Mouse (Mus musculus): Measurements from ENCODE around the gene Atg10. TPM values are rescaled to one million over a fixed set of nuclear protein-coding genes. Genes with fewer than 3 reads are reported as not detected.
"Not testable (repeated sequence)": the region's sequence is repeated elsewhere in the genome, so short reads cannot be mapped to it uniquely, and the experiment has no call there.

The Atg10 gene
- polyA plus RNA-seq, 1 experiment from 2014 or later, result 4.8 TPM

DNA sequence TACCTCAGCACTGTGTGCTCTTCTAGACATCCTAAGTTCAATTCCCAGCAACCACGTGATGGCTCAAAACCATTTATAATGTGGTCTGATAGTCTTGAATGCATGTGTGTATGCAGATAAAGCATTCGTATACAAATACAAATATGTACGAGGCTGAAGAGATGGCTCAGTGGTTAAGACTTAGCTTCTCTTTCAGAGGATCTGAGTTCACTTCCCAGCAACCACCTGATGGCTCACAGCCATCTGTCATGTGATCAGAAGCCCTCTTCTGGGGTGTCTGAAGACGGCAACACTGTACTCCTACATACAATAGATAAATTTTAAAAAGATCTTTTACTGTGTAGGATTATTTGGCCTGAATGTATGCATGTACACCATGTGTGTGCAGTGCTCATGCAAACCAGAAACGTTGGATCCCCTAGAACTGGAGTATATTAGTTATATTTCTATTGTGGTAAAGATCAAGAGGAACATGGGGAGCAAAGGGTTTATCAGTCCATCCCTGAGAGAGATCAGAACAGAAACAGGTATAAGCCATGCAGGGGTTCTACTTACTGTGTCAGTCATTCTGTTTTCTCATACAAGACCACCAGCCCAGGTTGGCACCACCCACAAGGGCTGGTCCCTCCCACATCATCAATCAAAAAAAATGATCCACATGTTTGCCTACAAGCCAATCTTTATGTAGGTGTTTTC lies 296.7 kb downstream of the Atg10 start:
- H3K27ac ChIP-seq (ENCODE audit: low read depth), result no peak overlapping the region
- no peak for ATAC-seq

DNA sequence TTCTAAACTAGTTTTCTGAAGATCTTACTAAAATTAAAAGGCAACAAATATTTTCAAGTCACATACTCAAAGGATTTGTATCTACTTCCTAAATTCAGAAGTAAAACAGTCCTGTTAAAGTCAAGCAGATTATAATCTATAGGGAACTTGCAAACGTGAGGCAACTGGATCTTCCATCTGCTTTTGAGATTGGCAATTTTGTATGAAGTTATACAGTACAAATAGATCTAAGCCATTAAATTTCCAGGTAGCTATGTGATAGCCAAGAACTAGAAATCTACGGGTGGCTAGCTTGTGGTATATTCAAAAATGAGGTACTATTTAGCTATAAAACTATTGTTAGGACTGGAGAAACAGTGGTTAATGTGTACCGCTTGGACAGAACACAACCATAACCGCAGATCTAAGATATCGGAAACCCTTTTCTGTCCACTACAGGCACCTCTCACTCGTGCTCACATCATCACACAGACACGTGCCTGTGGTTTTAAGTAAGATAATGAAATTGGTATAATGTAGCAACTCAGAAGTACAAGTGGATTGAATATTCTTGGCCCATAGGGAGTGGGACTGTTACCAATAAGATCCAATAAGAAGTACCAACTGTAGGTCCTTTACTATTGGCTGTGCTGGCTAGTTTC lies 297.5 kb downstream of the Atg10 start:
- no peaks in the 10 kb centered on the region for H3K9me3 ChIP-seq (ENCODE audit: low read length)
- no peak overlapping the region for H3K4me3 ChIP-seq (ENCODE audit: low read depth, low read length)
- H3K36me3 ChIP-seq (replicated peaks; ENCODE audit: insufficient read depth, low read length), result peaks cover 24% of the 10 kb centered on the region
- no peak for TF ChIP-seq CTCF (IDR thresholded peaks at IDR 0.05; ENCODE audit: low read depth)
- TF ChIP-seq EP300 (IDR thresholded peaks at IDR 0.05; ENCODE audit: low read depth), result no peak
- ATAC-seq (no peak), DNase-seq (no peak)
- WGBS (ENCODE audit: insufficient replicate concordance), result 54% methylated on average over 7 of the region's 7 CpGs
- no peak overlapping the region for H3K4me2 ChIP-seq (ENCODE audit: low read depth, low read length)
- no peak overlapping the region for H3K9ac ChIP-seq (replicated peaks)
- H3K27ac ChIP-seq (ENCODE audit: low read depth), result no peak overlapping the region
- peaks cover 3% of the 10 kb centered on the region; the same call in 1 of the 2 replicates for H3K4me1 ChIP-seq (ENCODE audit: insufficient read depth)
- H3K27me3 ChIP-seq (ENCODE audit: insufficient read depth, low read length), result no peaks in the 10 kb centered on the region

More for the DNA sequence above, 296.7 kb downstream of the Atg10 start:
- Histone ChIP-seq H3K9me3 (ENCODE audit: low read length) (no peaks in the 10 kb centered on the region), H3K9ac (replicated peaks) (no peak overlapping the region), H3K4me1 (ENCODE audit: insufficient read depth) (peaks cover 3% of the 10 kb centered on the region; the same call in 1 of the 2 replicates), H3K27me3 (ENCODE audit: insufficient read depth, low read length) (no peaks in the 10 kb centered on the region), H3K4me3 (ENCODE audit: low read depth, low read length) (no peak overlapping the region), H3K36me3 (replicated peaks; ENCODE audit: insufficient read depth, low read length) (peaks cover 24% of the 10 kb centered on the region), H3K4me2 (ENCODE audit: low read depth, low read length) (no peak overlapping the region)
- DNase-seq, result no peak
- TF ChIP-seq CTCF (IDR thresholded peaks at IDR 0.05; ENCODE audit: low read depth) (no peak), EP300 (IDR thresholded peaks at IDR 0.05; ENCODE audit: low read depth) (no peak)
- 50% methylated on average over 5 of the region's 5 CpGs for WGBS (ENCODE audit: insufficient replicate concordance)

DNA sequence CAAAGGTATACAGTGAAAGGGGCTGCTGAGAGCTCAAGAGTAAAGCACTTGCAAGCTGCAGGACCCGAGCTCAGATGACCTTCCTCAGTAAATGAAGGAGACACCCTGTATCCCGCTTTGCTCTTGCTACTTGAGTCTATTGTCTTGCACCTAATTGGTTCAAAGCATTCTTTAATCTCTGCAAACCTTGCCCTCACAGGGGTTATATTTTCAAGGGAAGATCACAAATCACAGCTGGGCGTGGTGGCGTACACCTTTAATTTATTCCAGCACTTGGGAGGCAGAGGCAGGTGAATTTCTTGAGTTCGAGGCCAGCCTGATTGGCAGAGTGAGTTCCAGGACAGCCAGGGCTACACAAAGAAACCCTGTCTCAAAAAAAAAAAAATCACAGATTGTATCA lies 298.6 kb downstream of the Atg10 start:
- DNase-seq (no peak), ATAC-seq (no peak)
- H3K36me3 ChIP-seq (replicated peaks; ENCODE audit: insufficient read depth, low read length), result peaks cover 24% of the 10 kb centered on the region
- no peak overlapping the region for H3K9ac ChIP-seq (replicated peaks)
- no peaks in the 10 kb centered on the region for H3K9me3 ChIP-seq (ENCODE audit: low read length)
- no peak for TF ChIP-seq CTCF (IDR thresholded peaks at IDR 0.05; ENCODE audit: low read depth)
- no peak for TF ChIP-seq EP300 (IDR thresholded peaks at IDR 0.05; ENCODE audit: low read depth)
- H3K4me2 ChIP-seq (ENCODE audit: low read depth, low read length), result no peak overlapping the region
- peaks cover 3% of the 10 kb centered on the region; the same call in 1 of the 2 replicates for H3K4me1 ChIP-seq (ENCODE audit: insufficient read depth)
- H3K27ac ChIP-seq (ENCODE audit: low read depth), result no peak overlapping the region
- H3K4me3 ChIP-seq (ENCODE audit: low read depth, low read length), result no peak overlapping the region
- WGBS (ENCODE audit: insufficient replicate concordance), result 84% methylated on average over 5 of the region's 5 CpGs
- H3K27me3 ChIP-seq (ENCODE audit: insufficient read depth, low read length), result no peaks in the 10 kb centered on the region

DNA sequence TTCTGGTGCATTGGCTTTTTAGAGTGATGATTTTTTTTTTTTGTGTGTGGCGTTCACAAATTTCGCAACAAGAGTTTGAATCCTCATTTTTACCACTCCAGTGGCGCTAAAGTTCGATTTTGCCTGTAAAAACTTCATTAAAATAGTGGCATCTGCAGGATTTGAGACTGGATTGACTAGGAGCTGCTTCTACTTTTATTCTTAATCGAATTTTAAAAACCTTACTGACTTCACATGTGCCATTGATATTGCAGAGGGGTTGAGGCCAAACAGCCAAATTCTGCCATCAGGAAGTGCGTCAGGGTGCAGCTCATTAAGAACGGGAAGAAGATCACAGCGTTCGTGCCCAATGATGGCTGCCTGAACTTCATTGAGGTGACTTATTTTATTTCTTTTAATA lies 299.7 kb downstream of the Atg10 start:
- H3K27me3 ChIP-seq (ENCODE audit: insufficient read depth, low read length), result no peaks in the 10 kb centered on the region
- DNase-seq (no peak), ATAC-seq (no peak)
- H3K9ac ChIP-seq (replicated peaks), result peak overlapping the region; percentile 93
- H3K9me3 ChIP-seq (ENCODE audit: low read length), result no peaks in the 10 kb centered on the region
- WGBS (ENCODE audit: insufficient replicate concordance), result 29% methylated on average over 9 of the region's 9 CpGs
- H3K36me3 ChIP-seq (replicated peaks; ENCODE audit: insufficient read depth, low read length), result peaks cover 24% of the 10 kb centered on the region
- peaks cover 3% of the 10 kb centered on the region; the same call in 1 of the 2 replicates for H3K4me1 ChIP-seq (ENCODE audit: insufficient read depth)
- H3K4me3 ChIP-seq (ENCODE audit: low read depth, low read length), result peak overlapping the region; percentile 87
- peak overlapping the region; percentile 77; the same call in 1 of the 2 replicates for H3K27ac ChIP-seq (ENCODE audit: low read depth)
- peak overlapping the region; percentile 81 for H3K4me2 ChIP-seq (ENCODE audit: low read depth, low read length)
- TF ChIP-seq EP300 (IDR thresholded peaks at IDR 0.05; ENCODE audit: low read depth) (no peak), CTCF (IDR thresholded peaks at IDR 0.05; ENCODE audit: low read depth) (no peak)

DNA sequence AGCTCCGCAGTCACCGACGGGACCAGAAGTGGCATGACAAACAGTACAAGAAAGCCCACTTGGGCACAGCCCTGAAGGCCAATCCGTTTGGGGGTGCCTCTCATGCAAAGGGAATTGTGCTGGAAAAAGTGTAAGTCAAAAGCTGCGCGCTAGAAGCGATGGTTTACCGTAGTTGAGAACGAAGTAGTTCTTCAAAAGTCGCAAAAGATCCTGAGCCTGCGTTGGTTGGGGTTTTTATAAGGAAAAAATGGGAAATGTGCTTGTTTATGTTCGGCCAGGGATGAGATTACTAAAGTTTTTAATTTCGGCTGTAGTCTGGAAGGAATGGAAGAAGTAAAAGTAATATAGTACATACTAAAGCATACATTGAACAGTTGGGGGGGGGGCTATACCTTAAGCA lies 300.2 kb downstream of the Atg10 start:
- peak overlapping the region; percentile 81 for H3K4me2 ChIP-seq (ENCODE audit: low read depth, low read length)
- H3K4me1 ChIP-seq (ENCODE audit: insufficient read depth); ATAC-seq; H3K9me3 ChIP-seq (ENCODE audit: low read length); DNase-seq; H3K27me3 ChIP-seq (ENCODE audit: insufficient read depth, low read length): not testable (repeated sequence)
- H3K9ac ChIP-seq (replicated peaks), result peak overlapping the region; percentile 93
- under 1% methylated on average over 13 of the region's 13 CpGs for WGBS (ENCODE audit: insufficient replicate concordance)
- H3K36me3 ChIP-seq (replicated peaks; ENCODE audit: insufficient read depth, low read length), result peaks cover 24% of the 10 kb centered on the region
- peak overlapping the region; percentile 77 for H3K27ac ChIP-seq (ENCODE audit: low read depth)
- H3K4me3 ChIP-seq (ENCODE audit: low read depth, low read length), result peak overlapping the region; percentile 87

DNA sequence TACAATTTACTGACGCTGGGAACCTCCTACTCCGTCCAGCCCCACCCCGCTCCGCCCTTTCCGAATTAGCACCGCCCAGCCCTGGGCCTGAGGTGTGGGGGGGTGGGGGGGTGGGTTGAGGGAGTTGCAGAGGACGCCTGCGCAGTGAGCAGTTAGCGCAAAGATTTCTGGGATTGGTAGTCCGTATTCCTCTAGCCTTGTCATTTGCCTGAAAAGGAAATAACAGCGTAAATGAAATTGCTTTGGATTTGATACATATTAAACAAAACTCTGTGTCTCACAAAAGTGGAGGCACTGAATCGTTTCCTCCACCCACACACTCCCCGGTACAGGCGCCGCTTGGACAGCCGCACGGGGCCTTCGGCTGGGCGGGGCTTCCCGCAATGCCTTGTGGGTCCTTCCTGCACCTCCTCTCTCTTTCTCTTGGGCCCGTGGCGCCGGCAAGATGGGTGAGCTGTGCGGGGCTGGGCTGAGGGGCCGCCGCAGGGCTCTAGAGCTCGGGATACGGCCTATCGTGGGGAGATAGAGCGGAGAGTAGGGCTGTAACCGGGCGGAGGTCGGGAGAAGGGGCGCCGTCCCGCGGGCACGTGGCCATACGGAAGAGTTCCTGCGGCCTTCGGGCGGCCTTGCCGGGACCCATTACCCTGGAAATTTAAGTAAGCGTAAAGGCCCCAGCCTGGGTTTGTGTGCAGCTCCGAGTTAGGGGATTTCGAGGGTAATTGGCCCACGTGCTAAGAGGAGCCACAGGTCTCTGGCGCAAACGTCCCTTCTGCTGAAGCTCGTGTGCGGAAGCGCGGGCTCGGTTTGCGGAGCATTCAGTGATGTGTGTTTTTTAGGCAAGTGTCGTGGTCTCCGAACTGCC lies 300.8 kb downstream of the Atg10 start, which contains the start of gene Rps23:
Rps23 (plus strand) TSS at position 208 of the 862 bp plus-strand sequence.
- Histone ChIP-seq H3K27me3 (ENCODE audit: insufficient read depth, low read length) (no peaks in the 10 kb centered on the region), H3K27ac (ENCODE audit: low read depth) (peak within 1 kb of the TSS; percentile 77), H3K9ac (replicated peaks) (peak within 1 kb of the TSS; percentile 93), H3K4me2 (ENCODE audit: low read depth, low read length) (peak within 1 kb of the TSS; percentile 81), H3K9me3 (ENCODE audit: low read length) (no peaks in the 10 kb centered on the region), H3K36me3 (replicated peaks; ENCODE audit: insufficient read depth, low read length) (peaks cover 24% of the 10 kb centered on the region), H3K4me3 (ENCODE audit: low read depth, low read length) (peak within 1 kb of the TSS; percentile 87), H3K4me1 (ENCODE audit: insufficient read depth) (peaks cover 3% of the 10 kb centered on the region; the same call in 1 of the 2 replicates)
- no peak for TF ChIP-seq CTCF (IDR thresholded peaks at IDR 0.05; ENCODE audit: low read depth)
- peak; percentile 86 for TF ChIP-seq EP300 (IDR thresholded peaks at IDR 0.05; ENCODE audit: low read depth)
- DNase-seq (peak; percentile 94), ATAC-seq (peak; percentile 97)
- WGBS (ENCODE audit: insufficient replicate concordance), result 0% methylated on average over 57 of the region's 57 CpGs
